Mouse (Mus musculus) ES-E14 (cell line): ENCODE results near the gene Muc5b. TPM values are rescaled to one million over a fixed set of nuclear protein-coding genes. Genes with fewer than 3 reads are reported as not detected.
"Not testable (repeated sequence)": the region's sequence is repeated elsewhere in the genome, so short reads cannot be mapped to it uniquely, and the experiment has no call there.

ENCODE experiments used
- DNase-seq: peaks from one replicate; pipeline ENCODE4 v3.0.0-alpha.2; 2013; ENCODE audit warnings: low read depth, low spot score
- H3K27ac ChIP-seq: 2 replicates; pipeline ENCODE4 v1.5.1; 2012; ENCODE audit warnings: low read depth, mild to moderate bottlenecking, low read length, moderate library complexity, mixed read lengths; ENCODE audit not compliant: poor library complexity, insufficient read depth, severe bottlenecking
- H3K36me3 ChIP-seq: 2 replicates; pipeline ENCODE4 v1.6.1; 2012; ENCODE audit warnings: mild to moderate bottlenecking, low read length, moderate library complexity, mixed read lengths; ENCODE audit not compliant: control insufficient read depth, poor library complexity, insufficient read depth, severe bottlenecking
- H3K4me1 ChIP-seq, 2 experiments: fragments of 150-350 bp in 1 of 2; sonication (generic) in 1 of 2; 2 replicates each; pipeline ENCODE4 v1.6.1; 2012; ENCODE audit warnings: low read length in 2 of 2, mild to moderate bottlenecking in 1 of 2, mixed read lengths in 1 of 2; ENCODE audit not compliant: control insufficient read depth in 2 of 2, insufficient read depth in 2 of 2, poor library complexity in 1 of 2
- H3K4me3 ChIP-seq, 2 experiments: fragments of 150-350 bp in 1 of 2; sonication (generic) in 1 of 2; 2 replicates each; pipeline ENCODE4 v1.5.1; 2012; ENCODE audit warnings: low read length in 2 of 2, low read depth in 1 of 2, mild to moderate bottlenecking in 1 of 2, mixed read lengths in 1 of 2; ENCODE audit not compliant: insufficient read depth in 1 of 2, poor library complexity in 1 of 2, severe bottlenecking in 1 of 2
- H3K9ac ChIP-seq: 2 replicates; pipeline ENCODE4 v1.6.1; 2012; ENCODE audit warnings: low read depth, mild to moderate bottlenecking, low read length, mixed read lengths; ENCODE audit not compliant: poor library complexity, insufficient read depth, severe bottlenecking
- H3K9me3 ChIP-seq: fragments of 150-350 bp; sonication (generic); 2 replicates; pipeline ENCODE4 v1.6.1; 2012; ENCODE audit warnings: low read depth, mild to moderate bottlenecking, low read length; ENCODE audit not compliant: control insufficient read depth, insufficient read depth
- CHD2 ChIP-seq: IDR thresholded peaks from 2 replicates; pipeline ENCODE4 v1.6.1; 2014; ENCODE audit warnings: mild to moderate bottlenecking, low read depth, low read length, inconsistent platforms
- HCFC1 ChIP-seq: IDR thresholded peaks from 2 replicates; pipeline ENCODE4 v1.6.1; 2012; ENCODE audit warnings: low read length, inconsistent platforms, borderline replicate concordance; ENCODE audit not compliant: insufficient read depth
- MAFK ChIP-seq: IDR thresholded peaks from 2 replicates; pipeline ENCODE4 v1.6.1; 2014; ENCODE audit warnings: mild to moderate bottlenecking, low read depth, low read length, inconsistent platforms; ENCODE audit not compliant: insufficient read depth
- ZC3H11A ChIP-seq: IDR thresholded peaks from 2 replicates; pipeline ENCODE4 v1.6.1; 2012; ENCODE audit warnings: low read depth, mild to moderate bottlenecking, inconsistent platforms, low read length, borderline replicate concordance
- ZNF384 ChIP-seq: IDR thresholded peaks from 2 replicates; pipeline ENCODE4 v1.6.1; 2012; ENCODE audit warnings: low read depth, low read length, inconsistent platforms
- in situ Hi-C, 2 experiments: fragments of 600-800 bp; cut with MboI; formaldehyde crosslinking; loops; one replicate each; pipeline ENCODE4 v1.15.1; 2025; ENCODE audit warnings: low sequenced_read_pairs in 2 of 2, inconsistent platforms in 1 of 2; ENCODE audit not compliant: unreplicated experiment in 2 of 2
- total RNA-seq: library from RNA; depleted of rRNA; stranded (reverse); fragments of 300-350 nt; gene quantifications from 2 replicates; pipeline ENCODE4 v1.2.3, GENCODE M21; 2012; rRNA removed

Gene Muc5b
- 0.04 and 0.05 TPM in 2 replicates for total RNA-seq

- in situ Hi-C loops = no loop called here
Observed at GRCm38 (mm10) chr7:141838779-141839178, at the start of gene Muc5b. Gene Muc5b, plus strand, starts transcription at chr7:141839070.

GRCm38 (mm10) chr7:141794251-141794650 is 44.6 kb upstream of the Muc5b start:
- Histone ChIP-seq H3K9ac (no peak overlapping the region), H3K27ac (no peak overlapping the region), H3K4me3 (no peak overlapping the region), H3K36me3 (no peaks in the 10 kb centered on the region), H3K9me3 (0 out of 2 replicates have a peak, but pooled peaks cover 2% of the 10 kb centered on the region), H3K4me1 (no peaks in the 10 kb centered on the region)
- in situ Hi-C loops = no loop called here
- no peak for DNase-seq
- no peak for TF ChIP-seq MAFK
- no peak for TF ChIP-seq HCFC1

More at GRCm38 (mm10) chr7:141838779-141839178, at the start of gene Muc5b:
- Histone ChIP-seq H3K4me1 (no peaks in the 10 kb centered on the region), H3K27ac (no peak within 1 kb of the TSS), H3K36me3 (no peaks in the 10 kb centered on the region), H3K4me3 (no peak within 1 kb of the TSS), H3K9me3 (no peaks in the 10 kb centered on the region), H3K9ac (no peak within 1 kb of the TSS)
- DNase-seq = no peak
- TF ChIP-seq HCFC1 (no peak), ZC3H11A (no peak), CHD2 (no peak), MAFK (no peak), ZNF384 (no peak)

- Histone ChIP-seq H3K4me1 (no peaks in the 10 kb centered on the region), H3K27ac (no peak overlapping the region), H3K9ac (no peak overlapping the region), H3K36me3 (no peaks in the 10 kb centered on the region), H3K4me3 (no peak overlapping the region), H3K9me3 (no peaks in the 10 kb centered on the region)
- DNase-seq = no peak
- in situ Hi-C loops = no loop called here
- TF ChIP-seq CHD2 (no peak), ZNF384 (no peak), ZC3H11A (no peak), MAFK (no peak), HCFC1 (no peak)
Observed at GRCm38 (mm10) chr7:141803206-141803605, 35.7 kb upstream of the Muc5b start.

- in situ Hi-C loops = no loop called here
Observed at GRCm38 (mm10) chr7:141805384-141805783, 33.5 kb upstream of the Muc5b start.

GRCm38 (mm10) chr7:141807823-141808222 is 31.0 kb upstream of the Muc5b start:
- DNase-seq, H3K27ac ChIP-seq, in situ Hi-C loops: not testable (repeated sequence)

More at GRCm38 (mm10) chr7:141805384-141805783, 33.5 kb upstream of the Muc5b start:
- no peak for DNase-seq
- no peak overlapping the region for H3K4me3 ChIP-seq
- no peak overlapping the region for H3K27ac ChIP-seq
- H3K9me3 ChIP-seq = no peaks in the 10 kb centered on the region
- H3K4me1 ChIP-seq = no peaks in the 10 kb centered on the region
- no peaks in the 10 kb centered on the region for H3K36me3 ChIP-seq
- TF ChIP-seq CHD2 (no peak), MAFK (no peak), HCFC1 (no peak), ZC3H11A (no peak), ZNF384 (no peak)
- H3K9ac ChIP-seq = no peak overlapping the region

GRCm38 (mm10) chr7:141809933-141810332 is 28.9 kb upstream of the Muc5b start:
- H3K9me3 ChIP-seq, H3K4me1 ChIP-seq, H3K27ac ChIP-seq, in situ Hi-C loops, DNase-seq, H3K9ac ChIP-seq, H3K36me3 ChIP-seq, H3K4me3 ChIP-seq: not testable (repeated sequence)

More at GRCm38 (mm10) chr7:141807823-141808222, 31.0 kb upstream of the Muc5b start:
- not testable (repeated sequence) for H3K4me1 ChIP-seq, H3K4me3 ChIP-seq, H3K36me3 ChIP-seq, H3K9ac ChIP-seq, H3K9me3 ChIP-seq
